Mouse (Mus musculus) thymus, postnatal 10 days (tissue): Measurements from ENCODE around the gene Gramd4.

ENCODE experiments used
- DNase-seq, 2 experiments: peaks; one replicate each; pipeline ENCODE4 v3.0.0; 2021; ENCODE audit warnings: low spot score in 2 of 2

The Gramd4 gene

GRCm38 (mm10) chr15:86183484-86183883, 126.0 kb downstream of the Gramd4 start:
- peak in 1 of 2 experiments; percentile 49 for DNase-seq

- no peak for DNase-seq
Measured at GRCm38 (mm10) chr15:86184071-86184470, 126.6 kb downstream of the Gramd4 start.

- peak in 1 of 2 experiments; percentile 60 for DNase-seq
Measured at GRCm38 (mm10) chr15:86184851-86185688, 127.6 kb downstream of the Gramd4 start.

GRCm38 (mm10) chr15:86185689-86186569, 128.4 kb downstream of the Gramd4 start, which contains the start of gene Cerk:
Gene Cerk, minus strand, starts transcription at chr15:86186141.
- DNase-seq: peak; percentile 76 to 77

- DNase-seq: no peak
Measured at GRCm38 (mm10) chr15:86186686-86187085, 129.2 kb downstream of the Gramd4 start.
